Mouse (Mus musculus): ENCODE data around the gene Exoc3.

Exoc3 gene

DNA sequence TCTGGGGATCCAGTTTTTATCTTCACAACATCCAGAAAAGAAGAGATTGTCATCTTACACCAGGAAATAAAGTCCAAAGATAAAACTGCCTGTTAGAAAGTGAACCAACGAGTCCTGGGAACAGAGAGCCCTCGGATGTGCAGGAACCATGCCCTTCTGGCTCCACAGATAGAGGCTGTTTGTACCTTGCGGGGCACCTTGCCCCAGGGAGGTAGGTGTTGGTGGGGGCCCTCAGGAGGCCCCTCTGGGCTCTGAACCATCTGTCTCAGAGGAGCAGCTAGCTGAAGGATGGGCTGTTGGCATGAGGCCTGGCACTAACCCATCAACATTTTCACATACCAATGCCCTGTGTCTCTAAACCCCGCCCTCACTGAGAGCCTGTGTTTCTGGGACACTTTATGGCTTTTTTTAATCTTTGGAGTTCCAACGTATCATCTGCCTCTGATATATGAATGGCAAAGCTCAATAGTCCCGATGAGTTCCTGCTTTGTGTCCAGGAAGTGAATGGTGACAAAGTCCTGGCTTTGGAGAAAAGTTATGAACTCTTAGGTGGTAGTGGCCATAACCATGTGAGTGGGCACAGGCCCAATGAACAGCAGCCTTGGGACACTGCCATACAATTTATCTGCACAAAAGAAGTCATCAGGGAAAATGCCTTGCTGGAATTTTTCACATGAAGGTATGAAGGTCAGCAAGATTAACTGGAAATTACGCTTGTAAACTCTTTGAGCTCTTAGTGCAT is 69.5 kb downstream of the Exoc3 start:
- DNase-seq (ENCODE audit: low read depth, low spot score) = no peak

- no peak for DNase-seq (ENCODE audit: low read depth, low spot score)
Observed at GRCm38 (mm10) chr13:74129909-74130308, 78.6 kb downstream of the Exoc3 start.

DNA sequence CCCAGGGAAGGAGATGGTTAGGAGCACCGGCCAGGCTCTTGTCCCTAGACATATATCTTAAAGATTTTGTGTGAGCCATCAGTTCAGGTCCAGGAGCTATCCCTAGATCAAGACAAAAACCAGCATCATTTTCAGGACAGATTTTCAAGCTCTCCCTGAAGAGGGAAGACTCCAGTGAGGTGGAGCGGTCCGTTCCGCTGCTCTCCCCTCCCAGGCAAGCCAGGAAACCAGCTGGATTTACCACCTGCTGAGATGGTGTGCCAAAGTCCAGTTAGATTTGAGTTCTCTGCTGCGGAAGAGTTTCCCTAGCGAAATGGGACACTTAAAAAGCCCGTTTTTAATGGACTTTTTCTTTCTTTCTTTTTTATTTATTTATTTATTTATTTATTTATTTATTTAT is 81.0 kb downstream of the Exoc3 start:
- DNase-seq (ENCODE audit: low read depth, low spot score) = no peak

DNA sequence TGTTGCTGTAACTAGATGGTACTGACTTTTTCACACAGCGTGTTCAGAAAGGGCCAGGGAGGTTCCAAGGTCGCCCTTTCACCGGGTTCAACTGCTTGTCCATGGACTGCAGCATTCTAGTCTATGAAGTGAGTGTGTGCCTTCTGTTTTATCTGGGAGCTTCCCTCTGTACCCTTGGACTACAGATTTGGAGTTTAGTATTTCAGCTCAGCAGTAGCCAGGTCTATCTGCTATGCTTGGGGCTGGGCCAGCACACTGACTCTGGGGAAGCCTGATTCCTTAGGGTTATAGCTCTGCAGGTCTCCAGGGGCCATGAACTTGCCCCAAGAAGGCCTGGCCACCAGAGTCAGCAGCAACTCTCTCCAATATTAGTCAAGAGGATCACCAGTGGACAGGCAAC is 85.9 kb downstream of the Exoc3 start:
- no peak for DNase-seq (ENCODE audit: low read depth, low spot score)

- no peak for DNase-seq (ENCODE audit: low read depth, low spot score)
Observed at GRCm38 (mm10) chr13:74121795-74122330, 86.7 kb downstream of the Exoc3 start.

DNA sequence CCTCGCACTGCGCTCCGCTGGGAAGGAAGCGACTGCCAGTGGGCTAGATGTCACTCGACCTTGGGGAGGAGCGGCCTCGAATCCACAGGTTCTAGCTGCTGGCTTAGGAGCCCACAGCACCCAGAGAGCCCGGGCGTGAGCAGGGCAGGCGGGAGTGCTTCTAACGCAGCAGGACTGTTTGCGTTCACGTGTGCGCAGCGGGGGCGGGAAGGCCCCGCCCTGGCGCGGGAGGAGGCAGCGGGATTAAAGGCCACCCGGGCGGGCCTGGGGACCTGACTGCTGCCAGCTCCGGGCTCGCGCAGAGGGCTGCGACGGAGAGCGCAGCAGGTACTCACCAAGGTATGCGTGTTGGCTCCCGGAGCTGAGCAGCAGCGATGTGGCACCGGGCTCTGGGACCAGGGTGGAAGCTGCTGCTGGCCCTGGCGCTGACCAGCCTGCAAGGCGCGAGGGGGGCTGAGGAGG is 87.4 kb downstream of the Exoc3 start, which contains the start of gene Slc9a3:
Gene Slc9a3, plus strand, starts transcription at position 317 of the 462 bp plus-strand sequence.
- DNase-seq (ENCODE audit: low read depth, low spot score) = no peak

Data from telencephalon, adult 2 months (tissue).